Mouse (Mus musculus): ENCODE results near the gene Drap1. TPM values are rescaled to one million over a fixed set of nuclear protein-coding genes. Genes with fewer than 3 reads are reported as not detected.

Drap1 gene
- polyA plus RNA-seq, 2 experiments: 219 to 236 TPM

DNA sequence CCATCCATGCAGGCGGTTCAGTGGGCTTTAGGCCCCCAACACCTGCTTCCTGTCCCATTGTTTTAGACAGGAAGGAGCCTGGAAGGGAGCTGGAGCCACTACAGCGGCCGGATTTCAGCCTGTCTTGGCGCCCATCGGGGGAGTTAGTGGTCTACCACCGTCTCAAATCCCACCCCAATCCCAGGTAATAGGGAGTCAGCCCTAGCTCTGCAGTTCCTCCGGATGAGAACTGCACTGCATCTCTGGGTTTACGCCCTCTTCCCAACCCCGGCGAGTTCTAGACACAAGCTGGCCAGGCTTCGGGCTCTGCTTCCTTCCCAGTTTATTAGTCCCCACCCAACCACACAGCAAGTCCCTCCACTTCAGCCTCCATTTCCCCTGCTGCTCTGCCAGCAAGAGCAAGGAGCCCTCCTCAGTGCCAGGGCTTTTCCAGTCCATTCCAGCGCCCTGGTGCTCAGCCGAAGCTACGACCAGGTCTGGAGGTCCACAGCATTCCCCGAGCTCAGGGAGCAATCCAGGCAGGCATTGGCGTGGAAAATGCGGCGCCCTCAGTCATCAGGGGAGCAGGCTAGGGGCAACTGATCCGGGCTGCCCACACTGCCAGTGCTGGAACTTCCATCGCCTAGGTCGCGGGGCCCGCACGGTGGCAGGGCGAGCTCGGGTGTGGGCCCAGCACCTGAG is 31.6 kb upstream of the Drap1 start:
- 1% methylated on average over 26 of the region's 26 CpGs for WGBS

GRCm38 (mm10) chr19:5455568-5455967 is 30.8 kb upstream of the Drap1 start:
- Histone ChIP-seq H3K9ac (ENCODE audit: low read depth, low read length, severe bottlenecking) (no peak overlapping the region), H3K4me3 (replicated peaks; ENCODE audit: low read length) (peak overlapping the region; percentile 62), H3K9me3 (ENCODE audit: control insufficient read depth, low read length) (no peaks in the 10 kb centered on the region), H3K27me3 (ENCODE audit: control insufficient read depth, insufficient read depth, low read length) (no peaks in the 10 kb centered on the region), H3K4me1 (ENCODE audit: control insufficient read depth, insufficient read depth, low read length) (peaks cover 19% of the 10 kb centered on the region), H3K4me2 (replicated peaks; ENCODE audit: low read depth, low read length, severe bottlenecking) (peak overlapping the region; percentile 98), H3K27ac (replicated peaks; ENCODE audit: low read depth, low read length) (no peak overlapping the region), H3K36me3 (ENCODE audit: control insufficient read depth, insufficient read depth, low read length) (peaks cover 10% of the 10 kb centered on the region)
- no peak for DNase-seq (ENCODE audit: low spot score)
- 72% methylated on average over 8 of the region's 8 CpGs for WGBS
- TF ChIP-seq POLR2A (IDR thresholded peaks at IDR 0.05; ENCODE audit: borderline replicate concordance, extremely low read depth, insufficient read depth, insufficient read length): no peak
- ATAC-seq (ENCODE audit: low FRiP score, low read depth): no peak

More for the DNA sequence above, 31.6 kb upstream of the Drap1 start:
- Histone ChIP-seq H3K4me3 (replicated peaks; ENCODE audit: low read length) (peak overlapping the region; percentile 62), H3K9ac (ENCODE audit: low read depth, low read length, severe bottlenecking) (peak overlapping the region; percentile 60), H3K9me3 (ENCODE audit: control insufficient read depth, low read length) (no peaks in the 10 kb centered on the region), H3K27ac (replicated peaks; ENCODE audit: low read depth, low read length) (peak overlapping the region; percentile 70), H3K4me1 (ENCODE audit: control insufficient read depth, insufficient read depth, low read length) (peaks cover 23% of the 10 kb centered on the region), H3K27me3 (ENCODE audit: control insufficient read depth, insufficient read depth, low read length) (no peaks in the 10 kb centered on the region), H3K36me3 (ENCODE audit: control insufficient read depth, insufficient read depth, low read length) (peaks cover 10% of the 10 kb centered on the region), H3K4me2 (replicated peaks; ENCODE audit: low read depth, low read length, severe bottlenecking) (peak overlapping the region; percentile 98)
- ATAC-seq (ENCODE audit: low FRiP score, low read depth): no peak
- no peak for DNase-seq (ENCODE audit: low spot score)
- TF ChIP-seq POLR2A (IDR thresholded peaks at IDR 0.05; ENCODE audit: borderline replicate concordance, extremely low read depth, insufficient read depth, insufficient read length): no peak

GRCm38 (mm10) chr19:5455037-5455436 is 30.3 kb upstream of the Drap1 start:
- ATAC-seq (ENCODE audit: low FRiP score, low read depth) (no peak), DNase-seq (ENCODE audit: low spot score) (no peak)
- 83% methylated on average over 12 of the region's 12 CpGs for WGBS
- 0 out of 2 replicates have a peak overlapping the region, but pooled peaks have one; percentile 62 for H3K4me3 ChIP-seq (replicated peaks; ENCODE audit: low read length)
- H3K36me3 ChIP-seq (ENCODE audit: control insufficient read depth, insufficient read depth, low read length): peaks cover 10% of the 10 kb centered on the region
- H3K27me3 ChIP-seq (ENCODE audit: control insufficient read depth, insufficient read depth, low read length): no peaks in the 10 kb centered on the region
- H3K27ac ChIP-seq (replicated peaks; ENCODE audit: low read depth, low read length): no peak overlapping the region
- peaks cover 17% of the 10 kb centered on the region for H3K4me1 ChIP-seq (ENCODE audit: control insufficient read depth, insufficient read depth, low read length)
- no peaks in the 10 kb centered on the region for H3K9me3 ChIP-seq (ENCODE audit: control insufficient read depth, low read length)
- 0 out of 2 replicates have a peak overlapping the region, but pooled peaks have one; percentile 12 for H3K9ac ChIP-seq (ENCODE audit: low read depth, low read length, severe bottlenecking)
- no peak for TF ChIP-seq POLR2A (IDR thresholded peaks at IDR 0.05; ENCODE audit: borderline replicate concordance, extremely low read depth, insufficient read depth, insufficient read length)
- H3K4me2 ChIP-seq (replicated peaks; ENCODE audit: low read depth, low read length, severe bottlenecking): peak overlapping the region; percentile 98; the same call in 1 of the 2 replicates

- Histone ChIP-seq H3K4me2 (replicated peaks; ENCODE audit: low read depth, low read length, severe bottlenecking) (no peak overlapping the region), H3K9me3 (ENCODE audit: control insufficient read depth, low read length) (no peaks in the 10 kb centered on the region), H3K4me3 (replicated peaks; ENCODE audit: low read length) (no peak overlapping the region), H3K9ac (ENCODE audit: low read depth, low read length, severe bottlenecking) (no peak overlapping the region), H3K27me3 (ENCODE audit: control insufficient read depth, insufficient read depth, low read length) (peaks cover 30% of the 10 kb centered on the region), H3K4me1 (ENCODE audit: control insufficient read depth, insufficient read depth, low read length) (peaks cover 18% of the 10 kb centered on the region), H3K36me3 (ENCODE audit: control insufficient read depth, insufficient read depth, low read length) (peaks cover 10% of the 10 kb centered on the region), H3K27ac (replicated peaks; ENCODE audit: low read depth, low read length) (no peak overlapping the region)
- ATAC-seq (ENCODE audit: low FRiP score, low read depth) (no peak), DNase-seq (ENCODE audit: low spot score) (no peak)
- TF ChIP-seq POLR2A (IDR thresholded peaks at IDR 0.05; ENCODE audit: borderline replicate concordance, extremely low read depth, insufficient read depth, insufficient read length): no peak
- 84% methylated on average over 6 of the region's 6 CpGs for WGBS
Observed at GRCm38 (mm10) chr19:5451766-5452165, 27.0 kb upstream of the Drap1 start.

DNA sequence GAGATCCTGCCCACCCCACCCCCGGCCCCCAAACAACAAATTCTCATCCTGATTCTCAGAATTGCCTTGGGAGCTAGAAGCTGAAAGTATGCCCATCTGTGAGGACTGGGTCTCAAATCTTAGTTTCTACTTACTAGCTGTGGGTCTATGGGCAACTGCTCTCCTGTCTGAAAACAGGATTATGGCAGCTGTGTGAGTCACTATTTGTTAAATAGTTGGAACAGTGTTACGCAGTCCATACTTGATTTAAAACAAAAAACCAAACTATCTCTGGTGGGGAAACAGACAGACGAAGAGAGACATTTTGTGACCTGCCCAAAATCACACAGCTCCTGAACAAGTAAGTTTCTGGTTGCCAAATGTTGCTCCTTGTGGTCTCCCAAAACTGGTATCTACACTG is 24.9 kb upstream of the Drap1 start:
- H3K4me3 ChIP-seq (replicated peaks; ENCODE audit: low read length): no peak overlapping the region
- DNase-seq (ENCODE audit: low spot score): no peak
- no peak overlapping the region for H3K4me2 ChIP-seq (replicated peaks; ENCODE audit: low read depth, low read length, severe bottlenecking)
- no peak for TF ChIP-seq POLR2A (IDR thresholded peaks at IDR 0.05; ENCODE audit: borderline replicate concordance, extremely low read depth, insufficient read depth, insufficient read length)
- no peak overlapping the region for H3K9ac ChIP-seq (ENCODE audit: low read depth, low read length, severe bottlenecking)
- H3K27ac ChIP-seq (replicated peaks; ENCODE audit: low read depth, low read length): no peak overlapping the region
- no peak for ATAC-seq (ENCODE audit: low FRiP score, low read depth)
- H3K36me3 ChIP-seq (ENCODE audit: control insufficient read depth, insufficient read depth, low read length): peaks cover 10% of the 10 kb centered on the region
- peaks cover 40% of the 10 kb centered on the region for H3K27me3 ChIP-seq (ENCODE audit: control insufficient read depth, insufficient read depth, low read length)
- H3K9me3 ChIP-seq (ENCODE audit: control insufficient read depth, low read length): no peaks in the 10 kb centered on the region
- WGBS: 85% methylated on average over 3 of the region's 3 CpGs
- H3K4me1 ChIP-seq (ENCODE audit: control insufficient read depth, insufficient read depth, low read length): peaks cover 9% of the 10 kb centered on the region

All from limb, embryonic 14.5 days (tissue).